Mouse (Mus musculus) limb, embryonic 12.5 days (tissue): ENCODE data around the gene Mitf. TPM values are rescaled to one million over a fixed set of nuclear protein-coding genes. Genes with fewer than 3 reads are reported as not detected.
A peak's percentile ranks its signal among the peaks of the same experiment; 100 is the strongest.

Source experiments
- ATAC-seq: fragments of 200-750 bp; cut with Nextera tagmentation; 2 replicates; pipeline ENCODE4 v1.8.0; 2017; ENCODE audit warnings: low read depth, moderate TSS enrichment; ENCODE audit not compliant: insufficient number of reproducible peaks, insufficient read depth, low FRiP score, low TSS enrichment
- H3K27ac ChIP-seq: fragments of 300-500 bp; sonication (generic); 2 replicates; pipeline ENCODE4 v1.5.1; 2016; ENCODE audit warnings: mild to moderate bottlenecking, moderate library complexity
- H3K27me3 ChIP-seq: fragments of 300-500 bp; sonication (generic); 2 replicates; pipeline ENCODE4 v1.6.1; 2016; ENCODE audit warnings: mild to moderate bottlenecking, moderate library complexity
- H3K36me3 ChIP-seq: fragments of 300-500 bp; sonication (generic); 2 replicates; pipeline ENCODE4 v1.6.1; 2016; ENCODE audit warnings: mild to moderate bottlenecking, moderate library complexity
- H3K4me1 ChIP-seq: fragments of 300-500 bp; sonication (generic); replicated peaks from 2 replicates; pipeline ENCODE4 v1.6.1; 2016
- H3K4me2 ChIP-seq: fragments of 300-500 bp; sonication (generic); 2 replicates; pipeline ENCODE4 v1.6.1; 2016; ENCODE audit warnings: mild to moderate bottlenecking, moderate library complexity
- H3K4me3 ChIP-seq: fragments of 300-500 bp; sonication (generic); replicated peaks from 2 replicates; pipeline ENCODE4 v1.5.1; 2016; ENCODE audit warnings: mild to moderate bottlenecking
- H3K9ac ChIP-seq: fragments of 300-500 bp; sonication (generic); replicated peaks from 2 replicates; pipeline ENCODE4 v1.6.1; 2016; ENCODE audit warnings: mild to moderate bottlenecking, moderate library complexity
- H3K9me3 ChIP-seq: fragments of 300-500 bp; sonication (generic); 2 replicates; pipeline ENCODE4 v1.6.1; 2016; ENCODE audit warnings: mild to moderate bottlenecking, moderate library complexity
- WGBS: fragments of 180-500 bp; shearing (Covaris S2); methylation state at CpG from one replicate; pipeline ENCODE4 v1.1.7; 2016; 5-methylcytosine and 5-hydroxymethylcytosine counted together
- polyA plus RNA-seq: library from polyadenylated mRNA; unstranded; fragments of >200 nt; fragmentation: Nextera tagmentation; extraction: Ambion mirVana; gene quantifications from 2 replicates; pipeline ENCODE4 v1.2.1, GENCODE M21; 2016

Mitf gene
- 1.3 and 1.5 TPM in 2 replicates for polyA plus RNA-seq

DNA sequence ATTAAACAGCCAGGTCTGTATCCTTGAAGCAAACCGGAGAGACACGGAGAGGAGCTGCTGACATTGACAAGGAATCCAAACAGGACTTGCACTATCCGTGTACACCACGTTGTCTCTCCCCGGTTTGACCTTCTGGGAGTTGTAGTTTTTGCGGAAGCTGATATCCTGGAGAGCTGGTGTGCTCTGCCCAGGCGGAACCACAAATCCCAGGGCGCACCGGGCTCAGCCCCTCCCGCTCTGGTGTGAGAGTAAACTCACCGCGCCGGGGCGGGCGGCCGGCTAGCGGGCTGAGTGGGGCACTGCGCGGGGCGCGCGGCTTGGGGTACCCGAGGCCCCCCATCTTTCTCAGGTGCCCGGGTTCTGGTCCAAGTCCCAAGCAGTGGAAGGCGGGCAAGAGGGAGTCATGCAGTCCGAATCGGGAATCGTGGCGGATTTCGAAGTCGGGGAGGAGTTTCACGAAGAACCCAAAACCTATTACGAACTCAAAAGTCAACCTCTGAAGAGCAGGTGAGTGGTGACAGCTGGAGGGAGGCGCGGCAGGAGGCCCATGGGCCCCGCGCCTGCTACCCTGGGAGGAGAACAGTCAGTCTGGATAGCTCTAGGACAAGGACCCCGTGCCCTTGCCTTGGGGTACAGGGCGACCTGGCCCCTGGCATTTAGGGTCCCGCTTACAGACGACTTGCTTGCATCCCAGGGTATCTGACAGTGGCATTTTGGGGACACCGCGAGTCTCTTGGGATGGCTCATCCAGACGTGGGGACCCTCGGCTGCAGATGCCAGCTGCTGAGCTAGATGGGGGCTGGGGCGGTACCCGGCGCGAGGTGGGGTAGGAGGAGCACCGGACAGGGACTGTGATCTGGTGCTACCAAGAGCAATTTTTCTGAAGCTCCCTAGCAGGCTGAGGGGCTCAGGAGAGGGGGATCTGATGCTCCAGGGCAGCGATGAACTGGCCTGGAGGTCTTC lies at the start of gene Mitf:
TSS of gene Mitf (plus strand) at position 272 of the 963 bp plus-strand sequence.
- H3K4me1 ChIP-seq, result peaks cover 9% of the 10 kb centered on the region; the same call in 1 of the 2 replicates

DNA sequence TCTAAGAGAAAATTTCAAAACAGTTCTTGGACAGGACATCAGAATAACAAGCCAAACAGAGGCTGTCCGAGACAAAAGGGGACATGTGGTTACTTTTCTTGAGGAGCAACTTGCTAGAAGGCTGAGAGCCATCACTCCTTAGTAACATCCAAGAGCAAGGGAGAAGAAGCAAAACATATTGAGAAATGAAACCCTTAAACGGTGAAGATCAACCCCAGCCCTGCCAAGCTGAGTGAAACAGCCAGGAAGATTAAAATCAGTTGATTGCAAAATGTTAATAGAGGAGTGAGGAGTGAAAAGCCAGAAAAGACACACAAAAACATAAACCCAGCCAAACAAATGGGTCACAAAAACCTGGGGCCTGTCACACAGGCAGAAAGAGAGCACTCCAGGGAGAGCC lies 49.5 kb upstream of the Mitf start:
- ATAC-seq, result no peak
- Histone ChIP-seq H3K27ac (no peak overlapping the region), H3K9ac (no peak overlapping the region), H3K27me3 (peaks cover 4% of the 10 kb centered on the region; the same call in 1 of the 2 replicates), H3K36me3 (no peaks in the 10 kb centered on the region), H3K4me2 (no peak overlapping the region), H3K9me3 (no peaks in the 10 kb centered on the region), H3K4me1 (no peaks in the 10 kb centered on the region), H3K4me3 (no peak overlapping the region)
- WGBS, result 82% methylated on average over 2 of the region's 2 CpGs

More for the DNA sequence above, at the start of gene Mitf:
- H3K4me3 ChIP-seq, result peak within 1 kb of the TSS; percentile 72
- no peak within 1 kb of the TSS for H3K27ac ChIP-seq
- peak; percentile 99 for ATAC-seq
- no peaks in the 10 kb centered on the region for H3K36me3 ChIP-seq
- peaks cover 15% of the 10 kb centered on the region for H3K27me3 ChIP-seq
- peak within 1 kb of the TSS; percentile 97 for H3K4me2 ChIP-seq
- peak within 1 kb of the TSS; percentile 66 for H3K9ac ChIP-seq
- no peaks in the 10 kb centered on the region for H3K9me3 ChIP-seq
- WGBS, result under 1% methylated on average over 51 of the region's 51 CpGs

DNA sequence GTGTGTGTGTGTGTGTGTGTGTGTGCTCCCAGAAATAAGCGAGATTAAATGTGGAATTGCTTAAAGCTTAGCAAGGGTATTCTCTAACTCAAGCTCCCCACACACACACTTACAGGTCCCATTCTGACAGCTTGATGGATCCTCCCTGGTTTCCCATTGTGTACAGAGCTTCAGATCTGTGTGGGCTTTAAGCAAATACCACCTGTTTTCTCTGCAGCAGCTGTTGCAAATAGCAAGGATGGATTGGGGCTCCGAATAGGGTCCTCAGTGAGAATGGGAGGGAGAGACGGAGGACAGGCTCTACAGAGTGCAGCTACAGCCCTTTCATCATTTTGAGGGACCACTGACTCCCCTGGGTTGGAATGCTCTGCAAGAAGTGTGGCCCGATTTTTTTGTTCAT lies 48.0 kb upstream of the Mitf start:
- 61% methylated on average over 4 of the region's 4 CpGs for WGBS
- ATAC-seq, result no peak

DNA sequence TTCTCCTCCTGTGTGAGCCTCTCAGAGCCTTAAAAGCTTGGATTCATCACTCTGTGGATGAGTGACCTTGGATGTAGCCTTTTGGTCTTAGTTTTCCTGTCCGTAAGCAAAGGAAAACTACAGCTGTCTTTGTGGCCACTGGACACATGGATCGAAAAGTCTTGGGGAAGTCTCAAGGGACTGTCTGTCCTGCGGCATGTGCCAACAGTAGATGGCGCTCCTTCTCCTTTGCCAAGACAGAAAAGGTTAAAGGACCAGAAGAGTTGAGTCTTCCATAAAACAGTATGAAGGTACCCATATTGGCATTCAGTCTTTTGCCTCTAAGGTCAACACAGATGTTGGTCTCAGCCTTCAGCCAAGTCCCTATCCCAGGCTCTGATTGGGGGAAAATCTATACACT lies 47.6 kb upstream of the Mitf start:
- H3K27me3 ChIP-seq, result peaks cover 4% of the 10 kb centered on the region; the same call in 1 of the 2 replicates
- WGBS, result 25% methylated on average over 4 of the region's 4 CpGs
- H3K4me1 ChIP-seq, result no peaks in the 10 kb centered on the region
- H3K36me3 ChIP-seq, result no peaks in the 10 kb centered on the region
- no peaks in the 10 kb centered on the region for H3K9me3 ChIP-seq
- no peak overlapping the region for H3K4me2 ChIP-seq
- ATAC-seq, result no peak
- no peak overlapping the region for H3K27ac ChIP-seq
- no peak overlapping the region for H3K4me3 ChIP-seq
- H3K9ac ChIP-seq, result no peak overlapping the region

More for the DNA sequence above, 48.0 kb upstream of the Mitf start:
- H3K27me3 ChIP-seq, result peaks cover 4% of the 10 kb centered on the region; the same call in 1 of the 2 replicates
- H3K9ac ChIP-seq, result no peak overlapping the region
- H3K4me2 ChIP-seq, result no peak overlapping the region
- no peaks in the 10 kb centered on the region for H3K4me1 ChIP-seq
- H3K36me3 ChIP-seq, result no peaks in the 10 kb centered on the region
- no peak overlapping the region for H3K4me3 ChIP-seq
- H3K27ac ChIP-seq, result no peak overlapping the region
- no peaks in the 10 kb centered on the region for H3K9me3 ChIP-seq

DNA sequence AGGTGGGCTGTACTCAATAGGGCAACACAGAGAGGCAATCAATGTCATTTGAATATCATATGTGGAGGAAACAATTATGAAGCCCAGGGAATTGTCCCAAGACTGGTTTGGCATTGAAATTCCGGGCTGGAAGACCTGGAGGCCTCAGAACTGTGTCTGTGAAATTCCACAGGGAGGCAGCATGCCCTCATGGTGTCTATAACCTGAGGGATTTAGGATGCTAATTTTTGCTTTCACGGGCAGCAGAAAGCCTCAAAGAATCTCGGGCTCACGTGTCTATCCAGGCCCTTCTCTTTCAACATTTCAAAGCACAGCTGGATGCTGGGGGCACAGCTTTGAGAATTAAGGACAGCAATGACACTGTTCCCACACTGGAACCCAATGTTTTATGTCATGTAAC lies 45.5 kb upstream of the Mitf start:
- H3K36me3 ChIP-seq, result no peaks in the 10 kb centered on the region
- H3K4me1 ChIP-seq, result no peaks in the 10 kb centered on the region
- ATAC-seq, result no peak
- no peak overlapping the region for H3K9ac ChIP-seq
- H3K27ac ChIP-seq, result no peak overlapping the region
- no peaks in the 10 kb centered on the region for H3K9me3 ChIP-seq
- WGBS, result 21% methylated on average over 4 of the region's 4 CpGs
- H3K27me3 ChIP-seq, result peaks cover 4% of the 10 kb centered on the region; the same call in 1 of the 2 replicates
- no peak overlapping the region for H3K4me3 ChIP-seq
- no peak overlapping the region for H3K4me2 ChIP-seq

DNA sequence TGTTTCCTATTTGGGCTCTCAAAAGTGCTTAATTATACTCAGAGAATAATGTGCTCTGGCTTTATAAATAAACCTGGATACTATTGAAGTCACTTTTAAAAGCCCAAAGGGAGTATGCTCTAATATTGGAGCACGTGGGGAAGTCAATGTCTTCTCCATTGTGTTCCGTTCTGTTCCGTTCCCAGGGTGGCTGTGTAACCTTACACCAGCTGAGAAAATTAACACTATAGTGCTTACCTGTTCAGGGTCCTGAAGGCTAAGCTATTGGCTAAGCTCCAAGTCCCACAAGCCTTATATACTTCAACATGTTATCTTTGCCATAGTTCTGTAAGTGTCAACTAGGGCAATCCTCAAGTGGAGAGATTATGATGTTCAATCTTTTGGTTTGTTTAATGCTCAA lies 42.9 kb upstream of the Mitf start:
- Histone ChIP-seq H3K36me3 (no peaks in the 10 kb centered on the region), H3K9me3 (no peaks in the 10 kb centered on the region), H3K27me3 (peaks cover 4% of the 10 kb centered on the region; the same call in 1 of the 2 replicates), H3K4me1 (no peaks in the 10 kb centered on the region), H3K9ac (no peak overlapping the region), H3K4me3 (no peak overlapping the region), H3K4me2 (no peak overlapping the region), H3K27ac (no peak overlapping the region)
- WGBS, result 12% methylated on average over 3 of the region's 3 CpGs
- no peak for ATAC-seq

DNA sequence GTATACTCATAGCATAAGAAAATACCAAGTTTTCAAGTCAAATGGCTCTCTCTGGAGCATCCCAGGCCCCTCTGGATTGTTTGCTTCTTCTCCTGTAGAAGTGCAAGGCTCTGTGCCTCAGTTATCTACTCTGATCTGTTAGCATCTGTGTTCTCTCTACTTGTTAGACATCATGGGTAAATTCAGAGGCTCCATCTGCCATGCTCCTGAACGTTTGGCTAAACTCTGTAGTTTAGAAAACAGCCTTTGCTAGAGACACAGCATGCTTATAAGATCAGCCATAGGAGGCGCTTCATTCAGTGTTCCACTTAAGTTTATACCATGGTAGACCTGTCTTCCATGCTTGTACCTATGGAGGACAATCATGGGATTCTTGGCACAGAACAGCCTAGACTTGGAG lies 39.0 kb upstream of the Mitf start:
- no peak overlapping the region for H3K4me3 ChIP-seq
- no peaks in the 10 kb centered on the region for H3K9me3 ChIP-seq
- no peaks in the 10 kb centered on the region for H3K36me3 ChIP-seq
- H3K9ac ChIP-seq, result no peak overlapping the region
- no peaks in the 10 kb centered on the region for H3K4me1 ChIP-seq
- H3K27me3 ChIP-seq, result no peaks in the 10 kb centered on the region
- no peak overlapping the region for H3K4me2 ChIP-seq
- WGBS, result 81% methylated on average over 2 of the region's 2 CpGs
- no peak for ATAC-seq
- H3K27ac ChIP-seq, result no peak overlapping the region

DNA sequence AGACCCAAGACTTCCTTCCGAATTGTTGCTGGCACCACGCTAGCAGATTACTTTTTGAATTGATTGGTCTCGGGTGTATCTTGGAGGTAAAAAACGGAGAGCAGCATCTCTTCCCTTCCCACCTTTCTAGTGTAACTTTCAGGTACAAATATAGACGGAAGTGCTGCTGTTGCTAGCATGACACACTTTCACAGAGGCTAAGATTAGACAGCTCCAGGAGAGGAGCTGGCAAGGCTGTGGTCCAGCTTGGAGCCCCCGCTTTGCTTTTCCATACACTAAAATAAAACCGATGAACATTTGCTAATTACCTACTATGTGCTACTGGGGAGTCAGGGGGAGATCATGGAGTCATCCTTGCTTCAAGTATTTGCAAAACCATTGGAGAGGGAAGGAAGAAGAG lies 37.3 kb upstream of the Mitf start:
- H3K27me3 ChIP-seq, result no peaks in the 10 kb centered on the region
- no peak overlapping the region for H3K4me3 ChIP-seq
- WGBS, result 83% methylated on average over 7 of the region's 7 CpGs
- H3K9me3 ChIP-seq, result no peaks in the 10 kb centered on the region
- H3K4me2 ChIP-seq, result no peak overlapping the region
- no peaks in the 10 kb centered on the region for H3K4me1 ChIP-seq
- H3K27ac ChIP-seq, result no peak overlapping the region
- no peaks in the 10 kb centered on the region for H3K36me3 ChIP-seq
- H3K9ac ChIP-seq, result no peak overlapping the region
- ATAC-seq, result no peak

DNA sequence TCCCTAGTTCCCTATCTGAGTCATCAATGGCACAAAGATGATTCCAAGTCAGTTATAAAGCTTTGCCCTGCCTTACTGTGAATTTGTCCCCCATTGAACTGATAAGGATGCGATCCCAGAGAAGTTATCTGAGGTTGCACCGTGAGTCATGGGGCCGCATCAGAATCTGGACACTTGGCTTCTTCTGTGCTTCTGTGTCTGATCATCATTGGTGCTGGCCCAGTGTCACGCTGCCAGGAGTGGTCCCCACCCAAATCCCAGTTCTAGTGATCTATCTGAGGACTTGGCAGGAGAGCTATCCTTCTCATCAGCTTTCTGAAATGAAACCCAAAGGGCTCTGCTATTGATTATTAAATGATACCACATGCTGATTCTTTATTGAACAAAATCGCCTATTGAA lies 25.5 kb upstream of the Mitf start:
- Histone ChIP-seq H3K4me3 (no peak overlapping the region), H3K4me1 (no peaks in the 10 kb centered on the region), H3K9me3 (no peaks in the 10 kb centered on the region), H3K36me3 (no peaks in the 10 kb centered on the region), H3K27ac (no peak overlapping the region), H3K4me2 (no peak overlapping the region), H3K27me3 (no peaks in the 10 kb centered on the region), H3K9ac (no peak overlapping the region)
- WGBS, result 88% methylated on average over 5 of the region's 5 CpGs
- no peak for ATAC-seq

DNA sequence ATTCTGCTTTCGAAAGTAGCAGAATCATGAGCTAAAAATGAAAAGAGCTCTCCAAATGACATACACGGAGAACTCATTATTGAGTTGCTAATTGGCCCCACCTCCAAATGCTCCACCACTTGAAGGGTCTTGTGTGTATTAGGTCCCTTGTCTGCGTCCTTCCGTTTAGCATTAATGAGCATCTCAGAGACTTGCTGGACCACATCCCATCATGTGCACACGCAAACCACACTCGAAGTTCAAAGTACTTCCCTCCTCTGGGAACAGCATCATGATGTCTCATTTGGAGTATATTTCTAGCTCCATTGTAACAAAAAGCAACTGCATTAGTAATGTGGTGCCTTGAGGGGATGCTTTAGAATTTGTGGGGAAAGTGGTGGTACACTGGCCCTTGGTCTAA lies 24.6 kb upstream of the Mitf start:
- WGBS, result 85% methylated on average over 6 of the region's 6 CpGs
- H3K9me3 ChIP-seq, result no peaks in the 10 kb centered on the region
- no peak overlapping the region for H3K27ac ChIP-seq
- H3K4me1 ChIP-seq, result no peaks in the 10 kb centered on the region
- H3K36me3 ChIP-seq, result no peaks in the 10 kb centered on the region
- ATAC-seq, result no peak
- H3K27me3 ChIP-seq, result no peaks in the 10 kb centered on the region
- H3K4me3 ChIP-seq, result no peak overlapping the region
- no peak overlapping the region for H3K9ac ChIP-seq
- H3K4me2 ChIP-seq, result no peak overlapping the region

DNA sequence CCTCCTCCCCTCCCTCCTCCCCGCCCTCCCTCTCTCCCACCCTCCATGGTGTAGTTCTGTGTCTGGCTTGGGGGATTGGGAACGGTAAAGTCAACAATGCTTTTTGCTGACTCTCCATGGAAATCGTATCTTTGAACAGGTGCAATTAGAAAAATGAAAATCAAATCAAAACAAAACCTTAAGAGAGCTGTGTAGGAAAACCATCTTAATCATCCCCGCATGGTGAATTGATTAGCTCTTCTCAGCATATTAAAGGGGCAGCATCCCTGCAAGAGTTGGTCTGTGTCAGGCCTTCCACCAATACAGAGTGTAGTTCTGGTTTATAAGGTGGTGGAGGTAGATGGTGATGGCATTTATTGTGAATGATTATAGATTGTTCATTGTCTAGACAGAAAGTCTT lies 20.0 kb upstream of the Mitf start:
- no peaks in the 10 kb centered on the region for H3K4me1 ChIP-seq
- WGBS, result 84% methylated on average over 4 of the region's 4 CpGs
- no peak overlapping the region for H3K4me2 ChIP-seq
- no peaks in the 10 kb centered on the region for H3K36me3 ChIP-seq
- H3K27ac ChIP-seq, result no peak overlapping the region
- H3K4me3 ChIP-seq, result no peak overlapping the region
- no peak overlapping the region for H3K9ac ChIP-seq
- no peaks in the 10 kb centered on the region for H3K9me3 ChIP-seq
- no peaks in the 10 kb centered on the region for H3K27me3 ChIP-seq
- ATAC-seq, result no peak
